Mouse (Mus musculus) embryonic facial prominence, embryonic 15.5 days (tissue): ENCODE data around the gene Atf5. TPM values are rescaled to one million over a fixed set of nuclear protein-coding genes. Genes with fewer than 3 reads are reported as not detected.
A peak's percentile ranks its signal among the peaks of the same experiment; 100 is the strongest.

ENCODE experiments used
- ATAC-seq: fragments of 200-750 bp; cut with Nextera tagmentation; 2 replicates; pipeline ENCODE4 v1.8.0; 2017; ENCODE audit warnings: low read depth, moderate TSS enrichment; ENCODE audit not compliant: insufficient number of reproducible peaks, low FRiP score, low TSS enrichment
- H3K27ac ChIP-seq: fragments of 300-500 bp; sonication (generic); replicated peaks from 2 replicates; pipeline ENCODE4 v1.5.1; 2015; ENCODE audit warnings: mild to moderate bottlenecking, inconsistent platforms
- H3K27me3 ChIP-seq: fragments of 300-500 bp; sonication (generic); 2 replicates; pipeline ENCODE4 v1.6.1; 2015; ENCODE audit warnings: inconsistent platforms
- H3K36me3 ChIP-seq: fragments of 300-500 bp; sonication (generic); 2 replicates; pipeline ENCODE4 v1.6.1; 2015; ENCODE audit warnings: mild to moderate bottlenecking, inconsistent platforms
- H3K4me1 ChIP-seq: fragments of 300-500 bp; sonication (generic); 2 replicates; pipeline ENCODE4 v1.6.1; 2015; ENCODE audit warnings: inconsistent platforms
- H3K4me2 ChIP-seq: fragments of 300-500 bp; sonication (generic); replicated peaks from 2 replicates; pipeline ENCODE4 v1.6.1; 2015; ENCODE audit warnings: mild to moderate bottlenecking, inconsistent platforms
- H3K4me3 ChIP-seq: fragments of 300-500 bp; sonication (generic); replicated peaks from 2 replicates; pipeline ENCODE4 v1.5.1; 2015; ENCODE audit warnings: mild to moderate bottlenecking, inconsistent platforms
- H3K9ac ChIP-seq: fragments of 300-500 bp; sonication (generic); 2 replicates; pipeline ENCODE4 v1.6.1; 2015; ENCODE audit warnings: inconsistent platforms
- H3K9me3 ChIP-seq: fragments of 300-500 bp; sonication (generic); replicated peaks from 2 replicates; pipeline ENCODE4 v1.6.1; 2016; ENCODE audit warnings: inconsistent platforms
- WGBS: fragments of 180-500 bp; shearing (Covaris S2); methylation state at CpG from one replicate; pipeline ENCODE4 v1.1.7; 2015; 5-methylcytosine and 5-hydroxymethylcytosine counted together
- polyA plus RNA-seq: library from polyadenylated mRNA; unstranded; fragments of >200 nt; fragmentation: Nextera tagmentation; extraction: Ambion mirVana; gene quantifications from 2 replicates; pipeline ENCODE4 v1.2.1, GENCODE M21; 2015

Gene Atf5
- polyA plus RNA-seq, 1 experiment from 2014 or later: 14.7 TPM

DNA sequence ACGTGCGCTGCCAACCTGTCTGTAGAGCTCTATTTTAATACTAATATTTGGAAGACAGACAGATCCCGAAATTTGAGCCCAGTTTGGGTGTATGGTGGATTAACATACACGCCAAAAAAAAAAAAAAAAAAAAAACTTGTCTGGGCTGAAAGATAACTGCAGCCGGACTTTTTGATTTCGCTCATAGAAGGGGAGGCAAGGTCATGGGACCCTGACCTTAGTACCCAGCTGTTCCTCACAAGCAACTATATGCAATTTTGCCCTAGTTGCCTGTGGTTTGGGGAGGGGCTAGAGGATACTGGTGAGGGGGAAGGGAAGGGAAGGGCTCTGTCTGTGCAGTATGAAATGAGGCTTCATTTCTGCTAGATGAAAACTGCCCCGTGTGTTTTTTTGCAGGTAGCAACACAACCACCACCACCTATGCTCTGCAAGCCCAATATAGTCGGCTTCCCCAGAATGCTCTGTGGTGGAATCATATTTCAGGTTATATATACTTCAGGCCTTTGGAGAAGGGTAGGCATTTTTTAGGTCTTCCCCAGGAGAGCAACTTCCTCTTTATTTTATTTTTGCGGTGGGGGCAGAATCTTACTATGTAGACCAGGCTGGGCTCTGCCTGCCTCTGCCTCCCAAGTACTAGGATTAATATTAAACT lies 39.9 kb upstream of the Atf5 start:
- Histone ChIP-seq H3K36me3 (peaks cover 14% of the 10 kb centered on the region), H3K4me3 (peak overlapping the region; percentile 72), H3K9me3 (no peaks in the 10 kb centered on the region), H3K4me2 (peak overlapping the region; percentile 93), H3K9ac (no peak overlapping the region), H3K27me3 (no peaks in the 10 kb centered on the region), H3K27ac (peak overlapping the region; percentile 92), H3K4me1 (peaks cover 78% of the 10 kb centered on the region)
- no peak for ATAC-seq
- 60% methylated on average over 9 of the region's 9 CpGs for WGBS

DNA sequence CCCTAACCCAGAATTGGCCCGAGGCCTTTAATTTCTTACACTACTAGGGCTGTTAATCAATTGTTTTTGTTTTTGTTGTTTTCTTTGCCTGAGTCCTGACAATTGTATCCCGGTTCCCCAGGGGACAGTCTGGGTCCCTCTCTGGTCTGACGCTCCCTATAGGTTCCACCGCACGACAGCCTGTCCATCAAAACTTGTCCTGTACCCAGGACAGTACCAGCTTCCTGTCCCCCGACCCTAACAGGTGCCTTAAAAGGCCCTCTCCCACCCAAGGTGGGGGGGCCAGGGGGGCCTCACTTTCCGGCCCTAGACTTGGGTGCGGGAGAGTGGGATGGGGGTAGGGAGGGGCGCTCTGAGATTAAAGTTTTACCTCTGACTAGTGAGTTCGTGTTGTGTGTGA lies 38.6 kb upstream of the Atf5 start:
- H3K27ac ChIP-seq: peak overlapping the region; percentile 95
- H3K4me2 ChIP-seq: peak overlapping the region; percentile 91
- H3K27me3 ChIP-seq: no peaks in the 10 kb centered on the region
- peaks cover 78% of the 10 kb centered on the region for H3K4me1 ChIP-seq
- no peaks in the 10 kb centered on the region for H3K9me3 ChIP-seq
- H3K9ac ChIP-seq: peak overlapping the region; percentile 50; the same call in 1 of the 2 replicates
- H3K4me3 ChIP-seq: peak overlapping the region; percentile 49
- peaks cover 13% of the 10 kb centered on the region for H3K36me3 ChIP-seq
- WGBS: 37% methylated on average over 10 of the region's 10 CpGs
- ATAC-seq: no peak

DNA sequence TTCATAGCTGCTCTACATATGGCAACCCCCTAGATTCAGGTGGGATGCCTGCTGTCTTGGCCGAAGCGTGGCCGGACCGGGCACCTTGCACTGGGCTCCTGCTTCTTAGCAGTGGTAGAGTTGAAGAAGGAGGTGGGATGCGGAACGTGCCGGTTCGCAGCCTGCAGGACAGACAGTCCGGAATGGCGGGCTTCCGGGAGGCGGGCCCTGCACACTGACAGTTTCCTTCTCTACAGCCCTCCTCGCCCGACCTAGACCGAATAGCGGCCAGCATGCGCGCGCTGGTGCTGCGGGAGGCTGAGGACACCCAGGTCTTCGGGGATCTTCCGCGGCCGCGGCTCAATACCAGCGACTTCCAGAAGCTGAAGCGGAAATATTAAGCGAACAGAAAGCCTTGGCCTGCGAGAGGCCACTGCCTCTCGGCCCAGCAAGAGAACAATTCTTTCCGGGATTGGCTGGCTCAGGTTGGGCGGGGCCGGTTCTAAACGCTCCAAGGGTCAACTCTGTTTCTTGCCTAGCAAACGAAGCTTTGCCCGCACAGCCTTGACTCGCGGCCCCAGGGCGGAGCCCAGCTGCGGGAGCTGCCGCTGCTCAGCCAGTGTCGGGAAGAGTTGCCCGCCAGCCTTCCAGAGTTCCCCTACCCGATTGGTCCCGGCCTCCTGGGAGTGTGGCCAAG lies 38.0 kb upstream of the Atf5 start:
- Histone ChIP-seq H3K27me3 (no peaks in the 10 kb centered on the region), H3K4me2 (peak overlapping the region; percentile 91), H3K4me3 (peak overlapping the region; percentile 49), H3K4me1 (peaks cover 75% of the 10 kb centered on the region), H3K9me3 (no peaks in the 10 kb centered on the region), H3K36me3 (peaks cover 8% of the 10 kb centered on the region), H3K9ac (peak overlapping the region; percentile 50), H3K27ac (peak overlapping the region; percentile 95)
- peak; percentile 45 for ATAC-seq
- 3% methylated on average over 45 of the region's 45 CpGs for WGBS

DNA sequence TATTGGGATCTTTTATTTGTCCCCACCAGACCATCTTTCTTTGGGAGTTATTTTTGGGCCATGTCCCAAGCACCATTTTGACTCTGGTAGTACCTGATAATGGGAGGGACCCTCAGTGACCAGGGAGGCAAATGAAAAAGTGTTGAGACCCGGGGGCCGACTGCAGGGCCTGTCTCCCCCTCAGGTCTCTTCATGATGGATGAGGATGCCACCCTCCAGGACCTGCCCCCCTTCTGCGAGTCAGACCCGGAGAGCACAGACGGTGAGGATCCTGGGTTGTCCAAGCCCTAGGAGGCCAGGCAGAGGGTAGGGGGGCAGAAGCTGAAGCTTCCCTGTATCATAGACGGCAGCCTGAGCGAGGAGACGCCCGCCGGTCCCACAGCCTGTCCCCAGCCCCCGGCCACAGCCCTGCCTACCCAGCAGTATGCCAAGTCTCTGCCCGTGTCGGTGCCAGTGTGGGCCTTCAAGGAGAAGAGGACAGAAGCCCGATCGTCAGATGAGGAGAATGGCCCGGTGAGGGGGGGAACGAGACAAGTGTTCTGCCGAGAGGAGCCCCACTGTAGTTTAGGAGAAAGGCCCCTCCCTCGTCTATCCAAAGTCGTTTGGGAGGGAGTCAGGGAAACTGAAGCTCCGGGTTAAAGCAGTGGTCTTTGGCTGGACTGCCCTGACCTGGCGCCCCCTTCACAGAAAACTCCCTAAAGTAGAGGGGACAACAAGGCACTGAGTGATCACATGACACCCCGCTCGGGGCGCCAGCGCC lies 37.3 kb upstream of the Atf5 start:
- Histone ChIP-seq H3K27ac (peak overlapping the region; percentile 95), H3K4me3 (peak overlapping the region; percentile 49), H3K36me3 (peaks cover 6% of the 10 kb centered on the region; the same call in 1 of the 2 replicates), H3K27me3 (no peaks in the 10 kb centered on the region), H3K9me3 (no peaks in the 10 kb centered on the region), H3K4me1 (peaks cover 75% of the 10 kb centered on the region), H3K9ac (peak overlapping the region; percentile 50), H3K4me2 (peak overlapping the region; percentile 91)
- WGBS: 28% methylated on average over 26 of the region's 26 CpGs
- ATAC-seq: no peak

DNA sequence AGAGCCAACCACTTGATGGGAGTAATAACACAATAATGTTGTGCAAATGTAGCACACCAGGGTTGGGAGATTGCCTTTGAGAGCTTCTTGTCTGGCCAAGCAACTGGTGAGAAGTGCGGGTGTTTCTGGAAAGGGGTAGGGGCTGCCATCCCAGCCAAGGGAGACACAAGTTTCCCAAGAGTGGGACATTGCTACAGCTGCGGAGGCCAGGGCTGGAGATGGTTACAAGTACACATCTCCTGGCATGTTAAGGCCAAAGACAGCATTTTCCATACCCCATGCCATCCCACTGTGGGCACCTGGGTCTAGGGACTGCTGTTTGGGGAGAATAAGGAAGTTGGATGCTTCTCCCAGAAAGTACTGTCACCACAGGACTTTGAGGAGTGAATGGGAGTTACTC lies 36.6 kb upstream of the Atf5 start:
- Histone ChIP-seq H3K4me3 (no peak overlapping the region), H3K27me3 (no peaks in the 10 kb centered on the region), H3K36me3 (peaks cover 6% of the 10 kb centered on the region; the same call in 1 of the 2 replicates), H3K4me1 (peaks cover 69% of the 10 kb centered on the region), H3K4me2 (no peak overlapping the region), H3K9me3 (no peaks in the 10 kb centered on the region), H3K9ac (no peak overlapping the region), H3K27ac (no peak overlapping the region)
- WGBS: 89% methylated on average over 2 of the region's 2 CpGs
- ATAC-seq: no peak

DNA sequence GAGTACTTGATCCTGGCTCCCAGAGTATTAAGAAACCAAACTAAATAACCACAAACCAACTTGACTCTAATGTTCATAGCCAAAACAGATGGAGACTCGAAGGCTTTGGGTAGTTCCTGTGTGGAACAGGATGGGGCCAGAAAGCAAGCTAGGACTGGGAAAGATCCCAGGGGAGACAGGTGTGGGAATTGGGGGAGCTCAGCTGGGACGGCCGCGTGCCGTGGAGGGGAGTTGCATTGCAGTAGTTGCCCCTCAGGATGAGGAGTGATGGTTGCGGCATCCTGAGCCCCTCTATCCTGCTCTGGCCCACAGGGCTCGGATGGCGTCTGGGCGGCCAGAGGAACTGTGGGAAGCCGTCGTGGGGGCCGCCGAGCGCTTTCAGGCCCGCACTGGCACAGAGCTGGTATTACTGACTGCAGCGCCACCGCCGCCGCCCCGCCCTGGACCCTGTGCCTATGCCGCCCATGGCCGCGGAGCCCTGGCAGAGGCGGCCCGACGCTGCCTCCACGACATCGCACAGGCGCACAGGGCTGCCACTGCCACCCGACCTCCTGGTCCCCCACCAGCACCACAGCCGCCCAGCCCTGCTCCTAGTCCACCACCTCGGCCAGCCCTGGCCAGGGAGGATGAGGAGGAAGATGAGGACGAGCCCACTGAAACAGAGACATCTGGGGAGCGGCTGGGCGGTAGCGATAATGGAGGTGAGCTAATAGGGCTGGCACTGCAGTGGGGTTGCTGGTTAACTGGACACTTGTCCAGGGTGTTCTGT lies 36.0 kb upstream of the Atf5 start:
- Histone ChIP-seq H3K27ac (no peak overlapping the region), H3K4me3 (no peak overlapping the region), H3K36me3 (peaks cover 6% of the 10 kb centered on the region; the same call in 1 of the 2 replicates), H3K4me1 (peaks cover 69% of the 10 kb centered on the region), H3K9ac (no peak overlapping the region), H3K9me3 (no peaks in the 10 kb centered on the region), H3K27me3 (no peaks in the 10 kb centered on the region), H3K4me2 (no peak overlapping the region)
- no peak for ATAC-seq
- WGBS: 88% methylated on average over 36 of the region's 36 CpGs

DNA sequence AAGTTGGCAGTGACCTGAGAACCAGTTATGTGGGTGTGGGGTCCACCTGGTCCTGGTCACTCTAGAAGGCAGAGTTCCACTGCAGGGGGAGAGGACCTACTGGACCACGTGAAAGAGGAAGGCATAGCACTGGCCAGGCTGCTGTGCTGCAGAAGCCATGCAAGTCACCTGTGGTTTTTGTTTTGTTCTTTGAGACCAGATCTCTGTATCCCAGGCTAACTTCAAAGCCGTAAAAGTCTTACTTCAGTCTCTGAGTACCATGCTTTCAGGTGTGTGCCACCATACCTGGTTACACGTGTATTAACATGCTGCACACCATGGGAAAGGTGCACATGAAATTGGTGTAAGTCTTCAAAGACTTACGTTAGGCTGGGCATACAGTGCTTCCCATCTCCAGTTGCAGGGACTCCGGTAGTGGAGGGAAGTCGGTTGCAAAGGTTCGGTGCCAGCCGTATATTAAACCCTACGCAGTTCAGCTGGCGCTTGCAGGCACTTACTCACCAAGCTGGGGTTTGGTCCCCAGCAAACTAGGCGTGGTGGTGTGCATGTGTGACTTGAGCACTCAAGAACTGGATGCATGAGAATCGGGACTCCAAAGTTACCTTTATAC lies 35.3 kb upstream of the Atf5 start:
- peaks cover 67% of the 10 kb centered on the region for H3K4me1 ChIP-seq
- no peak for ATAC-seq
- no peak overlapping the region for H3K9ac ChIP-seq
- peak overlapping the region; percentile 81; the same call in 1 of the 2 replicates for H3K4me3 ChIP-seq
- H3K9me3 ChIP-seq: no peaks in the 10 kb centered on the region
- peaks cover 10% of the 10 kb centered on the region for H3K36me3 ChIP-seq
- no peaks in the 10 kb centered on the region for H3K27me3 ChIP-seq
- WGBS: 89% methylated on average over 12 of the region's 12 CpGs
- H3K4me2 ChIP-seq: peak overlapping the region; percentile 85; the same call in 1 of the 2 replicates
- H3K27ac ChIP-seq: no peak overlapping the region

DNA sequence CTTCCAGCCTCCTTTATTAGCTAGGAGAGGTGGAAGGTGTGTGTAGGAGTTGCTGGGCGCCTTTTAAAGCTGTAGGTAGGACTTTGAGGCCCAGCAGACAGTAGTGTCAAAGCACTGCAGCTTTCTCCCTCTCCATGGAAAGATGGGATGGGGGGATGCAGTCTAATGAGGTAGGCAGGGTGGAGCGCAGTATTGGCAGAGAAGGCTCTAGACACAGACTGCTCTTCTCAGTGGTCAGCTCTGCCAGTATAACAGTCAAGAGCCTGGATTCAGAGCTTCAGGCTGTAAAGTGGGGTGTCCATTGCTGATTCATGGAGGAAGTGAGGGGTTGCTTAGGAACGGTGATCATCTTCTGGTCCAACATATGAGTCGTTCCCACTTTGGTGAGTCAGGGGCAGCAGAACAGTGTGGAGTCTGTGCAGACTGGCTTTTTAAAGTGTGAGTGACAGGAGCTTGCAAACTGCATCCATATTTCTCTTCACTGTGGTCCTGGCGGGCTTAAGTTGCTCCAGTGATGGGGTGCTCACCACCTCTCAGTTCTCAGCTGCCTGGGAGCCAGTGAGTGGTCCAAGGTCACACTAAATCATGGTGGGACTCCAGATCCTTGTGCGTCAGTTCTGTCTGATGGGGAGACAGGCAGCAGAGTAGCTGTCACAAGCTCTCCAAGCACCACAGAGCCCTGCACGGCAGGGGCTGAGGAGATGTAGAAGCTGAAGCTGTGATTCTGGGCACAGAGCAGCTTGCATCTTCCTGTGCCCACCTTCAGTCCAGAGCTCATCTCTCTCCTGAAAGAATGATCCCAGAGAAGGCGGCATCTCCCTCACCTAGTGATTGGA lies 34.5 kb upstream of the Atf5 start:
- H3K4me1 ChIP-seq: peaks cover 60% of the 10 kb centered on the region
- H3K27ac ChIP-seq: peak overlapping the region; percentile 100; the same call in 1 of the 2 replicates
- no peaks in the 10 kb centered on the region for H3K27me3 ChIP-seq
- peaks cover 17% of the 10 kb centered on the region for H3K36me3 ChIP-seq
- H3K4me3 ChIP-seq: peak overlapping the region; percentile 81
- no peaks in the 10 kb centered on the region for H3K9me3 ChIP-seq
- WGBS: 77% methylated on average over 8 of the region's 8 CpGs
- peak overlapping the region; percentile 80 for H3K9ac ChIP-seq
- H3K4me2 ChIP-seq: peak overlapping the region; percentile 85
- no peak for ATAC-seq

DNA sequence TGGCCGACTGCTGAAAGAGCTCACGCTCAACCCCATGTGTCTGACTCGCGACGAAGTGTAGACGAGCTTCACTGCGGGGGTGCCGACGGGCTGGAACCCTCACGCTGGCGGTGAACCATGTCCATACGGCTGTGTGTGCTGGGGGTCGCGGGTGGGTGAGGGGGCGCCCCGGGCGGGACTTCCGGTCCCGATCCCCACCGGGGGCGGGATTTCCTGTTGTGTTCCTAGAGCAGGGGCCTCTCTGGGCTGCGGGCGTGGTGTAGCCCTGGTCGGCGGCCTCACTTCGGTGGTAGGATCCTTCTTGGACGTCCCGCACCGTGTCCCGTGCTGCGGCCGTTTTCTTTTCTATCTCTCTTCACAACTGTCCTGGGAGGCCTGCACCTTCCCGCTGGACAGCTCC lies 33.7 kb upstream of the Atf5 start:
- Histone ChIP-seq H3K4me3 (peak overlapping the region; percentile 81), H3K36me3 (peaks cover 25% of the 10 kb centered on the region), H3K9ac (peak overlapping the region; percentile 80), H3K27me3 (no peaks in the 10 kb centered on the region), H3K4me1 (peaks cover 51% of the 10 kb centered on the region), H3K9me3 (no peaks in the 10 kb centered on the region), H3K27ac (peak overlapping the region; percentile 100), H3K4me2 (peak overlapping the region; percentile 85)
- WGBS: under 1% methylated on average over 33 of the region's 33 CpGs
- peak; percentile 22 for ATAC-seq
